Mouse (Mus musculus) forebrain, embryonic 14.5 days (tissue): Measurements from ENCODE around the gene Mfng. TPM values are rescaled to one million over a fixed set of nuclear protein-coding genes. Genes with fewer than 3 reads are reported as not detected.
A peak's percentile ranks its signal among the peaks of the same experiment; 100 is the strongest.

ENCODE experiments used
- ATAC-seq: fragments of 200-750 bp; cut with Nextera tagmentation; 2 replicates; pipeline ENCODE4 v1.8.0; 2017; ENCODE audit warnings: mild to moderate bottlenecking, moderate library complexity
- DNase-seq: peaks from one replicate; pipeline ENCODE4 v3.0.0-alpha.2; 2015; ENCODE audit warnings: low spot score
- H3K27ac ChIP-seq: fragments of 300-500 bp; sonication (generic); 2 replicates; pipeline ENCODE4 v1.5.1; 2014; ENCODE audit warnings: low read depth, mild to moderate bottlenecking, control low read depth, low read length, moderate library complexity
- H3K27me3 ChIP-seq: fragments of 300-500 bp; sonication (generic); replicated peaks from 2 replicates; pipeline ENCODE4 v1.6.1; 2014; ENCODE audit warnings: low read length, control low read depth, mixed read lengths; ENCODE audit not compliant: control insufficient read depth, insufficient read depth
- H3K36me3 ChIP-seq: fragments of 300-500 bp; sonication (generic); 2 replicates; pipeline ENCODE4 v1.6.1; 2014; ENCODE audit warnings: low read length, control low read depth; ENCODE audit not compliant: control insufficient read depth, insufficient read depth
- H3K4me1 ChIP-seq: fragments of 300-500 bp; sonication (generic); 2 replicates; pipeline ENCODE4 v1.6.1; 2014; ENCODE audit warnings: antibody characterized with exemption, low read length, control low read depth; ENCODE audit not compliant: control insufficient read depth, insufficient read depth
- H3K4me2 ChIP-seq: fragments of 300-500 bp; sonication (generic); 2 replicates; pipeline ENCODE4 v1.6.1; 2014; ENCODE audit warnings: mild to moderate bottlenecking, control low read depth, low read length
- H3K4me3 ChIP-seq: fragments of 300-500 bp; sonication (generic); 2 replicates; pipeline ENCODE4 v1.5.1; 2014; ENCODE audit warnings: low read depth, low read length, control low read depth
- H3K9ac ChIP-seq: fragments of 300-500 bp; sonication (generic); 2 replicates; pipeline ENCODE4 v1.6.1; 2014; ENCODE audit warnings: mild to moderate bottlenecking, low read length, control low read depth, moderate library complexity
- H3K9me3 ChIP-seq: fragments of 300-500 bp; sonication (generic); replicated peaks from 2 replicates; pipeline ENCODE4 v1.6.1; 2016; ENCODE audit warnings: low read length, control low read depth, mixed read lengths; ENCODE audit not compliant: control insufficient read depth
- WGBS: fragments of 180-500 bp; shearing (Covaris S2); extraction: QIAGEN DNeasy Blood & Tissue Kit; methylation state at CpG from one replicate; pipeline ENCODE4 v1.1.7; 2014; 5-methylcytosine and 5-hydroxymethylcytosine counted together
- polyA plus RNA-seq: library from polyadenylated mRNA; unstranded; fragments of >200 nt; fragmentation: Nextera tagmentation; extraction: Ambion mirVana; gene quantifications from 2 replicates; pipeline ENCODE4 v1.2.1, GENCODE M21; 2014

The Mfng gene
- polyA plus RNA-seq, 1 experiment from 2014 or later, result 51.5 TPM

GRCm38 (mm10) chr15:78720094-78720493, 53.2 kb downstream of the Mfng start:
- Histone ChIP-seq H3K4me3 (no peak overlapping the region), H3K9ac (no peak overlapping the region), H3K9me3 (no peaks in the 10 kb centered on the region), H3K4me2 (peak overlapping the region; percentile 94; the same call in 1 of the 2 replicates), H3K4me1 (no peaks in the 10 kb centered on the region; the same call in 1 of the 2 replicates), H3K27me3 (peaks cover 23% of the 10 kb centered on the region), H3K27ac (no peak overlapping the region), H3K36me3 (no peaks in the 10 kb centered on the region)
- peak; percentile 36 for ATAC-seq
- 1% methylated on average over 16 of the region's 16 CpGs for WGBS
- DNase-seq, result peak; percentile 86

GRCm38 (mm10) chr15:78719416-78719815, 53.9 kb downstream of the Mfng start:
- no peaks in the 10 kb centered on the region for H3K9me3 ChIP-seq
- no peaks in the 10 kb centered on the region for H3K36me3 ChIP-seq
- DNase-seq (no peak), ATAC-seq (0 out of 2 replicates have a peak, but pooled peaks have one; percentile 24)
- peaks cover 25% of the 10 kb centered on the region for H3K27me3 ChIP-seq
- H3K27ac ChIP-seq, result no peak overlapping the region
- no peak overlapping the region for H3K4me3 ChIP-seq
- H3K4me2 ChIP-seq, result peak overlapping the region; percentile 94; the same call in 1 of the 2 replicates
- WGBS, result 4% methylated on average over 14 of the region's 14 CpGs
- H3K9ac ChIP-seq, result no peak overlapping the region
- H3K4me1 ChIP-seq, result no peaks in the 10 kb centered on the region; the same call in 1 of the 2 replicates

DNA sequence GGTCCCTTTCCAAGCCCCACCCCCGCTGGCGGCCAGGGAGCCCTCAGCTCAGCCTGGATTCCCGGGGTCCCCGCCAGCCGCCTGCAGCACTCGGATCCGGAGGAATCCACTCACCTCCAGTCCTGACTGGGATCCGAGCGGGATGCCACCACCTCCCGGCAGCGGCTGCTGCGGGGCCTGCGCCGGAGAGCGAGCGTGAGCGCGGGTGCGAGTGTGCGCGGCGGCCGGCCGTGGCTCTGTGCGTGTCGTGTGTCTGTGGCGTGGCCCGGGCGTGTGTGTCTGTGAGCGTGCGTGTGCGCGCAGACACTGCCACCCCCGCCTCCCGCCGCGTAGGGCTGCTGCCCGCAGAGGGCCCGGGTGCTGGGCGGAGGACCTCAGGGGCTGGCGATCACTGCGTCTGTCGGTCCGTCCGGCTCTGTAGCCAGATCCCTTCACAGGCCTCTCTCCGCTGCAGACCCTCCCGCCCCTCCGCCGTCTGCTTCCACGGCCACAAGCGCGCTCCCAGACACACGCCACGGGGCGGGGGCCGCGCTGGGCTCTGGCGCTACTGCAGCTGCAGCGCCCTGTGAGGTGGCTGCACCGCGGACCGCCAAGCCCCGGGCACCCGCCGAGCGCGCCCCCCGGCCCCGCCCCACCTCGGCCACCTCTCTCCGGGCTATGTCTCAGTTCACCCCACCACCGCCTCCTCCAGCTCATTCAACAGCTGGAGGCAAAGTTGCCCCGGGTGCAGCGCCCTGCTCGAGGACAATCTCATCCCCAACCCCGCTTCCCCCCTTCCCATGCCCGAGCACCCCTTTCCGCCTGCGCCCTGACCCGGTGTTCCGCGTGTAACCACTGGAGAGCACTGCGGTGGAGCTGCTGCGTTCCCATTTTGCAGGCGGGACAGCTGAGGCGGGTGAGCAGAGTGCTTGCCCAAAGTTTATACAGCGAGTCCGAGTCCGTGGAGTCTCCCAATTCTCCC, 54.7 kb downstream of the Mfng start, which contains the start of gene Elfn2:
Gene Elfn2 (minus strand): TSS at position 482 of the 961 bp plus-strand sequence.
- H3K4me3 ChIP-seq, result peak within 1 kb of the TSS; percentile 53
- H3K9me3 ChIP-seq, result no peaks in the 10 kb centered on the region
- H3K36me3 ChIP-seq, result no peaks in the 10 kb centered on the region
- 1% methylated on average over 63 of the region's 89 CpGs for WGBS
- DNase-seq (peak; percentile 41), ATAC-seq (peak; percentile 33)
- H3K27me3 ChIP-seq, result peaks cover 25% of the 10 kb centered on the region
- H3K4me2 ChIP-seq, result peak within 1 kb of the TSS; percentile 94
- H3K9ac ChIP-seq, result peak within 1 kb of the TSS; percentile 78
- no peaks in the 10 kb centered on the region; the same call in 1 of the 2 replicates for H3K4me1 ChIP-seq
- peak within 1 kb of the TSS; percentile 11; the same call in 1 of the 2 replicates for H3K27ac ChIP-seq

DNA sequence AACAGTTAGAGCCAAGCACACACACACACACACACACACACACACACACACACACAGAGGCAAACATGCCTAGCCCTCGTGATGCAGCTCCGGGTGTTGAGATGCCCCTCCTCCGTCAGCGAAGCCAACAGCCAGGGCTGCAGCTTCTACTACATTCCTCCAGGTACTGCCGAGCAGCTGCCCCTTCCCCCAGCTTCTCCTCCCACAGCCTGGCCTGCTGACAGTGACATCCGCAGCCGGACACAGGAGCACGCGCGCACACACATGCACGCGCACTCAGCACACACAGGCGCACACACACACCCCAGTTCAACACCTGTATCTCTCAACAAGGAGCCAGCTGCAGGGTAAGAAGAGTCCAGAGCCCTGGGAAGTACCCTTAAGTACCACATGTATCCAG, 56.3 kb downstream of the Mfng start:
- Histone ChIP-seq H3K9ac (0 out of 2 replicates have a peak overlapping the region, but pooled peaks have one; percentile 29), H3K4me3 (peak overlapping the region; percentile 53), H3K36me3 (no peaks in the 10 kb centered on the region), H3K4me1 (peaks cover 8% of the 10 kb centered on the region), H3K9me3 (no peaks in the 10 kb centered on the region), H3K27me3 (peaks cover 36% of the 10 kb centered on the region), H3K4me2 (peak overlapping the region; percentile 94), H3K27ac (no peak overlapping the region; the same call in 1 of the 2 replicates)
- 52% methylated on average over 13 of the region's 13 CpGs for WGBS
- ATAC-seq (no peak), DNase-seq (no peak)

DNA sequence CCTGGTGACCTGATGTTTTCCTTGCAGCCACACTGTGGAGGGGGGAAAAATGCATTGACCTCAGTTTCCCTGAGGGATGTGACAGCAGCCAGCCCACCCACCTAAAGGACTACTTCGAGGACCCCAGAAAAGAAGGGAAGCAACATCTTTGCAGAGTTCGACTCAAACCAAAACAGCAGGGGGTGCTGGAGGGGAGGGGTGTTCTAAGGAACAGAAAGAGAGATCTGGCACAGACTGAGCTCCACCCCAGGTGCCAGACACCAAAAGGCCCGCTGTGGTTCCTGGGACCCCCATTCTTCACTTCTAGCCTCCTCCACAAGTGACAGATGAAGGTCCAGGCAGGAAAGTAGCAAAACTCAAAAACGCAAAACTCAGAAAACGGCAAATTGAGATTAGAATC, 57.4 kb downstream of the Mfng start:
- Histone ChIP-seq H3K9me3 (no peaks in the 10 kb centered on the region), H3K27me3 (peaks cover 40% of the 10 kb centered on the region), H3K27ac (no peak overlapping the region), H3K9ac (no peak overlapping the region), H3K4me1 (peaks cover 16% of the 10 kb centered on the region), H3K36me3 (no peaks in the 10 kb centered on the region), H3K4me3 (no peak overlapping the region), H3K4me2 (no peak overlapping the region)
- 49% methylated on average over 5 of the region's 5 CpGs for WGBS
- DNase-seq (no peak), ATAC-seq (no peak)

DNA sequence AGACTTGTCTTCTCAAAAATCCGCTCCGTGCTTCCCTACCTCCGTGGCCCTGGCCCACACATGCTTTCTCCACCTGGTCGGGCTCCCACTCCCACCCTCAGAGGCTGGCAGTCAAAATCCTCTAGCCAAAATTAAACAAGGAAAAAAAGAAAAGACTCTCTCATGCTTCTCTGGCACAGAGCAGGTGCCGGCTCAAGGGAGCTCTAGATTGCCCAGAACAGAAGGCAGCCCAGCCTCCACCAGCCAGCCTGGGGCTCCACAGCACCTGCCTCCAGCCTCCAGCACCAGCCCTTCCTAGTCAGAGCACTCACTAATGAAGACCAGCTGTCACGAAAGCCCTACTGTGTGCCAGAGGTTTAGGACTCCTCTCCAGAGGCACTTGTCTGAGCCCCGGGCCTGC, 59.5 kb downstream of the Mfng start:
- Histone ChIP-seq H3K27ac (no peak overlapping the region), H3K36me3 (no peaks in the 10 kb centered on the region), H3K9ac (no peak overlapping the region), H3K4me1 (peaks cover 25% of the 10 kb centered on the region), H3K4me3 (no peak overlapping the region), H3K27me3 (peaks cover 27% of the 10 kb centered on the region), H3K9me3 (no peaks in the 10 kb centered on the region), H3K4me2 (no peak overlapping the region)
- ATAC-seq (no peak), DNase-seq (peak; percentile 22)
- WGBS, result 84% methylated on average over 7 of the region's 7 CpGs

DNA sequence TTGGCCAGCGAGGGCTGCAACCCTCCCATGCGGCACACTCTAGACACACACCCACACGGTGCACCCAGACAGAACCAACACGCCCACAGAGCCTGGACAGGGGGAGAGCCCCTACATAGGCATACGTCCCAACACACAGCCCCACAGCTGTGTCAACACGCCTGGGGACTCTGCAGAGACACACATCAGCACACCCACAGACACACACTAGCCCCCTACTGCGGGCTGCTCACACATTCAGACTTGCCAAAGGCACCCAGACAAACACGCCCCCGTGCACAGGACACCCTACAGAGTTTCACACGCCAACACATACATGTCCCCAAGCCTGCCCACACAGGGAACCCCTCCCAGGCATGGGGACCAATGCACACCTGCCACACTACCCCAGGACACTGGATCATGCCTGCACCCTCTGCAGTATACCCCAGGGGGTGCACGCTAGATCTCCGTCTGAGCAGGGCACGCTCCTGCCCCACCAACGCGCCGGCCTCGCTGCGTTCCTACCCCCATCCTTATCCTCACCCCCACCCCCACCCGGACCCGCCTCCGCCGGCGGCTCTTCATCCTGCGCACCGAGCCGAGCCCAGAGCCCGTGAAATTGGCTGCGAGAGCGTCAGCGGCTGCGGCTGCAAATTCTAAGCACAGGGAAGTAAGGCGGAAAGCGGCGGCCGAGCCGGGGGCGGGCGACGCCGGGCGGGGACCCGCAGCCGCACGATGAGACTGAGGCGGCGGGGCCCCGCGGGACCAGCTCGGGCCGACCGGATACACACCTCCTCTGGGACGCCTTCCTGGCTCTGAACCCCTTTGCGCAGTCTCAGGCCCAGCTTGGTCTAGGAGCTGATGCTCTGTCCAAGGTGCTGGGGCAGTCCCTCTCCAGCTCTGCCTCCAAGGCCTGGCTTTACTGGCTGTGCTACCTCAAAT, 60.7 kb downstream of the Mfng start:
- Histone ChIP-seq H3K27ac (no peak overlapping the region), H3K4me3 (peak overlapping the region; percentile 24), H3K9ac (peak overlapping the region; percentile 52), H3K36me3 (no peaks in the 10 kb centered on the region), H3K4me1 (peaks cover 25% of the 10 kb centered on the region), H3K4me2 (peak overlapping the region; percentile 57), H3K9me3 (no peaks in the 10 kb centered on the region), H3K27me3 (peaks cover 20% of the 10 kb centered on the region; the same call in 1 of the 2 replicates)
- peak; percentile 16; the same call in 1 of the 2 replicates for ATAC-seq
- 10% methylated on average over 53 of the region's 53 CpGs for WGBS
- DNase-seq, result peak; percentile 48

- no peak overlapping the region for H3K27ac ChIP-seq
- no peak for DNase-seq
- peak overlapping the region; percentile 57; the same call in 1 of the 2 replicates for H3K4me2 ChIP-seq
- WGBS, result 56% methylated on average over 7 of the region's 7 CpGs
- H3K36me3 ChIP-seq, result no peaks in the 10 kb centered on the region
- H3K27me3 ChIP-seq, result peaks cover 20% of the 10 kb centered on the region; the same call in 1 of the 2 replicates
- no peaks in the 10 kb centered on the region for H3K9me3 ChIP-seq
- H3K4me3 ChIP-seq, result no peak overlapping the region
- H3K9ac ChIP-seq, result no peak overlapping the region
- H3K4me1 ChIP-seq, result peaks cover 25% of the 10 kb centered on the region
- ATAC-seq, result peak; percentile 14; the same call in 1 of the 2 replicates
Measured at GRCm38 (mm10) chr15:78711935-78712334, 61.3 kb downstream of the Mfng start.
